Mouse (Mus musculus) lung, postnatal 10 days (tissue): ENCODE results near the gene Foxe3.

ENCODE experiments used
- DNase-seq: peaks from one replicate; pipeline ENCODE4 v3.0.0; 2021

Gene Foxe3

DNA sequence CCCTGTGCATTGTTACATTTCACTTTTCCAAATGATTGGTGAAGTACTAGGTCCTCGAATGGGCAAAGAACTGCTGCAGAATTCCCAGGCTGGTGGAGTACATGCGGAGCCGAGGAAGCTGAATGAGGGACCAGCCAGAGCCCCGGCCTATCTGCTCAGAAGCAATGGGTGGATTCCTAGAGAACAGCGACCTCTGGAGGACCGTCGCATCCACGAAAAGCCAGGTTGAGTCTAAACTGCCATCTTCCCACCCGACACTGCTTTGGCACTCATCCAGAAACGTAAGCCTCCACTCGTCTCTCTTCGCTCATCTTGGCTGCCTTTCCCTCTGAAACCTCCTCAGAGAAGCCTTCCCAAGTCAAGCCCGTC, 12.2 kb downstream of the Foxe3 start:
- peak; percentile 74 for DNase-seq

DNA sequence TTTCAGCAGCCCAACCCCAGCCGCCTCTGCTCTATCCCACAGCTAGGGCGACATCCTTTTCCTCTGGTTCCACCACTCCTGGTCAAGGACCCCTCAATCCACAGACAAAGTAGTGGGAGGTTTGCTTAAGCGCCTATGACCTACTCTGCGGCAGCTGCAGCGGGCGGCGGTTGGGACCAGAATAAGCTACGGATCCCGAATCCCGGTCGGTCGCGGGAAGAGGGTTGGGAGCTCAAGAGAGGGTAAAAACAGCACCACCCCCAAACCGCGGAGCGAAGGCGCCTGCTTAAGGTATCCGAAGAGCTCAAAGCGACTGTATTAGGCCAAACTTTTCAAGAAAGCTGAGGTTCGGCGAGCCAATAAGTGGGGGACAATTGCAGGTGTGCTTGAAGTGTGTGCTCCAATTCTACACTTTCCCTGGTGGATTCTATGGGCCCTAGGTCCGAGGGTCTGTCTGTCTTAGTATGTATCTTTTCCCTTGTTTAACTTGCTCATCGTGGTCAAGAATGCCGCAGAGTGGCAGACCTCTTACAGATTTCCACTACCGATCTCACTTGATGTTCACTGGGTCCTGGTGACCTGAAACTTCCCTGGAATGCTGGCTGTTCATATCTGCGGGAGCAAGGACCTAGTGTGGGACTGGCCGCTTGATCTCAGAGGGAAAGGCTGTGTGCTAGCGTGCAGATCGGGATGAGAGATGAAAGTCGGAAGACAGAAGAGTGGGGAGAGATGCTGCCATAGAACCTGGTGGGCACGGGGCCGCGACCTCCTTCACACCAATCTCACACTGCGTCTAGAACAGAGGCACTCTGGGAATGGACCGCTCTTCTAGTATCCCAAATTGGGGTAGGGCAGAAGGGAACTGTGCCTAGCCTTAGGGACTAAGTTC, 12.9 kb downstream of the Foxe3 start:
- DNase-seq, result no peak

DNA sequence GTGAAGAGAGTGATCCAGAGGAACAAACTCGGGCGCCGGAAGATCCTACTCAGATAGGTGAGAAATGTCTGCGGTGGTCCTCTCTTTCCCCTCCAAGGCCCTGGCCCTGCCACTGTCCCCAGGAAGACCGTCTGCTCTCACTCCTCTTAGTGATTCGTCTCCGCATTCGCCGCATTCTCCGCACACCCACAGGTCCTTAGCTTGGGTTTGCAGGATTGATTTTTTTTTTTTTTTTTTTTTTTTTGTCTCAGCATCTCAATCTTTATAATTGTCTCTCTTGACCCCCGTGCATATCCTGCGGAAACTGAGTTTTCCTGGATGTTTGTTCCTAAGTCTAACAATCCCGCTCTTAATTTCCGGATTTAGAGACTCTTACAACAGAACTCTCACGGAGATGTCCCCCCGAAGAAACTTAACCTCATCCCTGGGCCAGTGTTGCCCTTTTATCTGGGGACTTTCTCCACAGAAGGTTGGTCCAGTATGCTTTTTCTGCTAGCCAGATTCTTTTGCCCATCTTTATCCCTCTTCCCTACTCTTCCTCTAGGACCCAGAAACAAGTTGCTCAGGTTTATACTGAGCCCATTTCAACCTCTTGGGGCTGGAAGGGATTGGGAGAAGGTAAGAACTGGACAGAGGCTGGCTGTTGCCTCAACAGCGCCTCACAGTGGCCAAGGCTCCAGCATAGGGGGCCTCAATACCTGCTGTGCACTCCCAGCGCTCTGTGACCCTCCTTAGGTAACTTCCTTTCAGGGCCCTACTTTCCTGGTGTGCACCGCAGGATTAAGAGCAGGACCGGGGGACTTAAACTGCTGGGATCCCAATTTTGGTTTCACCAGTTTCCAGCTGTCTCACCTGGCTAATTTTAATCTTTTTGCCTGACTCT, 16.0 kb downstream of the Foxe3 start:
- DNase-seq, result peak; percentile 33

DNA sequence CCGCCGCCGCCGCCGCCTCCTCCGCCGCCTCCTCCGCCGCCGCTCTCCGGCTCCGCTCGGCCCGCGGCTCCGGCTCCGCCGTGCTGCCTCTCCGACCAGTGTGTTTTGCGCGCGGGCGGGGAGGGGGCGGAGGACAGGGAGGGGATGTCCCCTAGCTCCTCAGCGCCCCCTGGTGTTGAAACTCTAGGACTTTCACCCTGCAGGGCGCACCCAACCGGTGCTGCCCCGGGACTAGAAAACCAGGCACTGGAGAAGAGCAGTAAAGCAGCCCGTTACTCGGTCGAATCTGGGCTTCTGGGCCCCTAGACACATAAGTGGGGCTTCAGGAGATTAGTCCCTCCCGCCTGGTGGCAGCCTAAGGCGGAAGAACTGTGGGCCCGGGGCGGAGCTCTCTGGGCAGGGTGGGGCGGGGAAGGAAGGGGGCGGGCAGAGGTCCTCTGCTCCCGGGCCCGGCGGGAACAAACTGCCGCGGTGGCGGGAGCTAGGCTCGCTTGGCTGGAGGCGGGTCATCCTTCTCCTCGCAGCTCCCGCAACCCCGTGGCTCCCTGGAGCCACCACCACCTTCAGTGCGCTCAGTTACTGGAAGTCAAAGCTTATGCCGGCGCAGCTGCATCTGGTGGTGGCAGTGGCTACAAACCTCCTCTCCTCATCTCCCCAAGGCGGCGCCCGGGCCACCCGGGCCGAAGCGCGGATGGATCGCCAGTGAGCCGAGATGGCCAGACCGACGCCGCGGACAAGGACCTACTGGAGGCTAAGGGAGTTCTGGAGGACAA, 16.8 kb downstream of the Foxe3 start, which contains the start of gene Foxd2:
TSS of gene Foxd2 (minus strand) at position 45 of the 773 bp plus-strand sequence.
- peak; percentile 95 for DNase-seq

DNA sequence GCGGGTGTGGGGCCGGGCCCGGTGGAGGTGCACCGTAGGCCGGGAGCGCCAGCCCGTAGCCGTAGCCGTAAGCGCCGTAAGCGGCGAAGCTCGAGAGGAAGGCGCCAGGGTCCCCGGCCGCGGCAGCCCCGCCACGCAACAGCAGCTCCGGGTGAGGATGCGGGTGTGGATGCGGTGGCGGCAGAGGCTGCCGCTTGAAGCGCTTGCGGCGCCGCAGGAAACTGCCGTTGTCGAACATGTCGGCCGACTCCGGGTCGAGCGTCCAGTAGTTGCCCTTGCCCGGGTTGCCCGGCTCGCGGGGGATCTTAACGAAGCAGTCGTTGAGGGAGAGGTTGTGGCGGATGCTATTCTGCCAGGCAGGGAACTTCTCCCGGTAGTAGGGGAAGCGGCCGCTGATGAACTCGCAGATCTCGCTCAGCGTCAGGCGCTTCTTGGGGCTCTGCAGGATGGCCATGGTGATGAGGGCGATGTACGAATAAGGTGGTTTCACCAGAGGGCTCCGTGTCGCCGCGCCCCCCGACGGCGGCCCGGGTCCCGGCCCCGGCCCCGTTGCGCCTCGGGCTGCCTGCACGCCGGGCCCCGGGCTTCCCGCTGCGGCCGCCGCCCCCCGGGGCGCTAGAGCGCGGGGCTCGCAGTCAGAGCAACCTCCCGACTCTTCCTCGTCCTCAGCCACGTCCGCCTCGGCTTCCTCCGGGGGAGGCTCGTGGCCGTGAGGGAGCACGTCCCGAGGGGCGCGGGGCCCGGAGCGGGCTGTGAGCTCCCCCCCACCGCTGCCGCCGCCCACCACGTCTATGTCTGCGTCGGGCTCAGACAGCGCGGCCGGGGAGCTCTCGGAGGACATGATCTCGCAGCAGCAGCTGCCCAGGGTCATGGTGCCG, 17.6 kb downstream of the Foxe3 start:
- peak; percentile 39 for DNase-seq

DNA sequence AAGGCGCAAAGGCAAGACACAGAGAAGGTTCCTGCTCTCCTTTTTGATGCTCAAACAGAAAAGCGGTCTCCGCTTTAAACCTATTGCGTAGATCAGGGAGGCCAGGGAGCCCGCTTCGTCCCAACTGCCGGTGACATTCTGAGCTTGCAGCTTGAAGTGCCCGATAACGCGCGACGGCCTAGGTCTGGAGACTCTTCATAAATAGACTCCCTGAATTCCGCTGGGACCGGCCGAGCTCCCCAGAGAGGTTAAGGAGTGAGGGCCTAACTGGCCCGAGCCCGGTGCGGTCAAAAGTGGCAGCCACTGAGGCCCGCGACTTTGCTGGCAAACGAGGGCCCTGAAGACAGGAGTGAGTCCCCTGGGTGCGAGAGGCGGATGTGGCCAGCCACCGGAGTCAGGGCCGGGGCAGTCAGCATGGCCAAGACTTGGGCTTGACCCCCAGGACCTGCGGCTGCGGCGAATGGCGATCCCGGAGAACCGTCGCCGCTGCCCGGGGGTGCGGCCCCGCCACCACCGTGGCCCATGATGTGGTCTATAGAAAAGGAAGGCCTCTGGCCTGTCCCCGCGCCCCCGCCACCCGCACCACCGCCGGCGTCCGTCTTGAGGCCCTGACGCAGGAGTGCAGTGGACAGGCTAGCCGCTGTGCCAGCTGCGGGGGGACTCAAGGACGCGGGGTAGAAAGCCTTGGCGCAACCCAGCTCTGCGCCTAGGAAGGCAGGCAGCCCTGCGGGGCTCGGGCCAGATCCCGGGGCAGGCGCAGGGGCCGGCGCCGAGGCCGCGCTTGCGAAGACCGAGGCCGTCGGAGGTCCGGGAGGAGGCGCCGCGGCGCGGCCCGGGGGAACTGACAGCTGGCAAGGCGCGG, 18.5 kb downstream of the Foxe3 start:
- no peak for DNase-seq

DNA sequence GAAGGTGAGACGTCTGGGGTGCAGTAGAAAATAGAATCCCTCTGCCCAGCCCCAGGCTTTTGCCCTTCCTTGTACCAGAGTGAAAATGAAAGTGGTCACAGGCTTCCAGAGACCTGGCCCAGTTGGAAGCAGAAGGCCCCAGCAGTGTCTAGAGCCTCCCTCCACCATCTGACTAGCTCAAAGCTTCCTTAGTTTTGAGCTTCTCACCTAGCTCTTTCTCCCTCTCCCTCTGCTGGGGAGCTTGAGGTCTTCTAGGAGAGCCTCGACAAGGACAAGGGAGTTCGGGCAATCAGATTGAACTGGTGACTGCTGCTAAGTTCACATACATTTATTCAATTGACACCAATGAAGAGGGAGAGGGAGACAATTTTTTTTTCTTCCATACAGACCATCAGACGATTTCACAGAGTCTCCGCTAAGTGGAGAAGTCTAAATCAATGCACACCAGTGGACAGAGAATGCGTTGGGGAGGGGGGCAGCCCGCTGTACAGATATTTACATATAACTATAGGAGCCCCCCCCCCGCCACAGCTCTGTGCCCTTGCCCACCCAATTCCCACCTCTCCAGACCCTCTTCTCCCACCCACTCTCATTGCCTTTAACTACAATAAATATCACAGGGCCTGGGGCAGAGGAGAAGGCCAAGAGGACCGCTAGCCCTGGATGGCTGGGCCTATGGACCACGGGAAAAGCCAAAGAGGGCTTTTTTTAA, 19.7 kb downstream of the Foxe3 start:
- DNase-seq, result no peak

DNA sequence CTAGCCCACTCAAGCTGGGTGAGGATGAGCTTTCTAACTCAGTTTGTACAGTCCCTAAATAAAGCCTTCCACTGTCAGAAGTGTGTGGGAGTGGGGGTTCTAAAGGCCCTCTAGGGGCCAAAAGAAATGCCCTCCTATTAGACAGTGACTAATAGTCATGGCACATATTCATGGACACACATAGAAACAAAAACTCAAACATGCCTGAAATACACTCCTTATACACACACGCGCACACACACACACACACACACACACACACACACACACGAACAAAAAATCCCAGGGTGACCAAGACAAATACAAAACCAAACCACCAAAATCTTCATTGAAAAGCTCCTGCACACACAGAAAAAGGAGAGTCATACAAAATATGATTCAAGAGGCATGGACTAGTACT, 20.3 kb downstream of the Foxe3 start:
- DNase-seq, result no peak

DNA sequence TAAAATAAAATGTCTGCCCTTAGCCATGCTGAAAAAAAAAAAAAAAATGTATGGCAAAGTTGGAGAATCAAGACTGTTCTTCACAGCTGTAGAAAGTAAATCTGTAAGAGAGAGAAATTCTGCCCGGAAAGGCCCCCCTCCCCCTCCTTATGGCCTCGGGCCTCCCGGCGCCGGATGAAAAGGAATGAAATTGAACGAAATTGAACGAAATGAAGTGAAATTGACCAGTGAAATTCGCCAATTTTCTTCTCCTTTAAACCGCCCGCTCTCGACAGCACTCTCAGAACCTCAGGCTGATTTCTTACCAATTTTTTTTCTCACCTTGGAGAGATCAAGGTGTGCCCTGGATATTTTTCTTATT, 22.4 kb downstream of the Foxe3 start:
- no peak for DNase-seq

DNA sequence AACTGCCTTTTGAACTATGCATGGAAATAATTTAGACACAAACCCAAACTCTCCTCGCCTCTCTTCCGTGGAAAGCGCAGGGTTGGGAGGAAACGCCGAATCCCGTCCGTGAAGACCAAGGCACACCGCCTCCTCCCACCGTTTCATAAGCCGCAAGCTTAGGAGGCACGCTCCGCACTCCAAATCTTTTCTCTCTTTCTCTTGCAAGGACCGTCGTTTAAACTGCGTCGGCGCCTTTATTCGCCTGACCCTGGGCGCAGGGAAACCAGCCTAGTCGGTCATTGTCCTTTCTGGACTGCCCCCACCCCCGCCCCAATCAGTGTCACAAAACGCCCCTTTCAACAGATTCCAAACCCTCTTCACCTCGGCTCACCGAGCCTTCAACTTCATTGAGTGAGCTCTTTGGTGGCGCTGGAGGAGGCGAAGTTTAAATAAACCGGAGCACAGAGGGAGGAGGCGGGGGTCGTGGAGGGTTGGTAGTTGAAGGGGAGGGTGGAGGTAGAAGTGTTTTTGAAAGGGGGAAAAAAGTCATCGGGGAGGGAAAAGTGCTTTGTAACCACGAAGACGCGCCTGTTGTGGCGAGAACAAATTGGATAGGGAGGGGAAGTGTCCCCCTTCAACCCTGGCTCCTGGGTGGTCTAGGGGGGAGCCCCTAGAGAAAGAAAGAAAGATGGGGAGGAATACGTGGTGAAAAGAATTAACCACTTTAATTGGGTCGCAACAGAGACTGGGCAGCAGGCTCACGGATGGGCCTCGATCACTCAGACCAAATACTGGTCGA, 23.0 kb downstream of the Foxe3 start:
- DNase-seq, result no peak

DNA sequence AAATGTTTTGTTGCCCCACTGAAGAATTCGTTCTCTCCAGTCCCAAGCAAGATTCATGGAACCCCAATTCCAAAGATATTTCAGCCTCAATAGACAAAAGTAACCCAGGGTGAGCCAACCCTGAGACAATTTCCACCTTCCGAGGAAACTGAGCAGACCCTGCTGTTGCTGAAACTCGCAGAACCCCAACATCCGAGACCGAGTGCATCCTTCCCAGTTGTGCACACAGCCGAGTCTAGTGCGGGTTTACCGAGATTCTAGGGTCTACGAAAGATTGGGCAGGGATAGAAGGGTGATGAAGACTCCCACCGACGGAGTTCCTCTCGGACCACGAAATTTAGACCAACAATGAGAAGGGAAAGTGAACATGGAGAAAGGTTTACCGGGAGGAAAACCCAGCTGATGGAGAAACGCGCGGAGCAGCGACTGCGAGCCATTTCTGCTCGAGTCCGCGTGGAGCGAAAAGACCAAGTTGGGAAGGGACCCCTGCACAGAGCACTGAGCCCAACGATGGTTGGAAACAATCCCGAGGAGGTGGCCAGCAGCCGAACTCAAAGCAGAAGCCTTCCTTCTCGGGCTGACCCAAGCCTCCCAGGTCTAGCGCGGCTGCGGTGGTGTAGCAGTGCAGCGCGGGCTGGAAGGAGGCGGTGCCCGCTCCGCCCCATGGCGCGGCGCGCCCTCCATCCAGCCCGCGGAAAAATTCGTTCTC, 24.0 kb downstream of the Foxe3 start:
- no peak for DNase-seq

DNA sequence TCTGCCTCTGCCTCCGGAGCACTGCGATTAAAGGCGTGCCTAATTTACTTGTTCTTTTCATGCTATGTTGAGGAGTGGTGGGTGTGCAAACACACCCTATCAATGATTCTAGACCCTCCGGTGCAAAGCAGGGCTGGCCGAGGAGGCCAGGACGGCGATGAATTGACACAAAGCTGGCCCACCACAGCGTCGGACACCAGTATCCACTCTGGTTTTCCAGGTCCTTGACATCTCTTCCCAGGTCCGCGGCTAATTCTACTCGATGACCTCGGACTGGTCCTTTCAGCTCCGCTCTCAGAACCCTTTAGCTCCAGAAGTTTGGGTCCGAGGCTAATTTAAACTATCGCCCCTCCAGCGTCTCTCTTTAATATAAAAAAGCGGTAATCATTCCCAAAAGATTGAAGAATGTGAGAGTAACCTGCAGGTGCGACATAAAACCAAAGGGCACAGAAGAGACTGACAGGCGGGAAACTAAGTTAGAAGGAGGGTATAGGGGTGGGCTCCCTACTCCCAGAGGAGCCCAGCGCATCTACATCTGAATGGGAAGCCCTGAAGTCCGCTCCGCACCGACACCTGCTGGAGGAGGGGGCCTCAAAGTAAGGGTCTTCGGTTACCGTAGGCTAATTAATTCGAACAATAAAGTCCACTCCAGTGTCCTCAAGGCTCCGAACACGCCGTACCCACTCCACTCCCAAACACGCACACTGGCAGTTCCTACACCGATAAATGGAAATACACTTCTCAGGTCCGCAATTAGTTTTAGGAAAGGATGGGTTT, 24.8 kb downstream of the Foxe3 start:
- no peak for DNase-seq

DNA sequence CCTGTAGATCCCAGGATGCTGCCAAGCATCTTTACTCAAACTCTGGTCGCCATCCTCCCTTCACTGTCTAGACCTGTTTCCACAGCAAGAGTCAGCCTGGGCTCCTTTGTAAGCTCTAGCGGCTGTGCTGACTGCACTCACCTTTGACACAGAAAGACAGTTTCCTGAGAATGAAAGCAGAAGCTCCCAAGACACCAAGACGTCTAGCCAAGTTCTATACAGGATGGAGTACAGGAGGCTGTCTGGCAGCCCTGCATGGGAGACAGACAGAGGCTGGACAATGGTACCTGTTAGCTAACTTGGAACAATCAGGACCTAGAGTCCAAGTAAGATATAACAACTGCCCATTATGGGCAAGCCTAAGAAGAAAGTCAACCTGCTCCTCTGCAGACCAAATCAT, 25.9 kb downstream of the Foxe3 start:
- DNase-seq, result no peak

DNA sequence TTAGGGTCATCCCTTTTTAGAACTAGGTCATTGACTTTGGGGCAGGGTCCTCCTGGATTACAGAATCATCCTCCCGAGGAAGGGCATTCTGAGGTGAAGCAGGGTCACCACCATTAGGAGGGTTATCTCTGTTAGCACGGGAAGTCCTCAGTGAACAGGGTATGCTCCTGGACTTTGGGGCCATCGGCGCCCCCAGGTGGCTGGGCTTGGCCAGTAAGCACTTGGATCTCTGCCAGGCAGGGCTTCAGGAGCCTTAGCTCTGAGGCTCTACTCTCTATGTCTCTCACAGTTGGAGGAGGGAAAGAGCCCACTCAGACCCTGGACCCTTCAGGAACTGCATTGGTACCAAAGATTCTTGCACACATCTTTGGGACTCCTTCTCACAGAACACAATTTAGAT, 28.0 kb downstream of the Foxe3 start:
- peak; percentile 58 for DNase-seq

DNA sequence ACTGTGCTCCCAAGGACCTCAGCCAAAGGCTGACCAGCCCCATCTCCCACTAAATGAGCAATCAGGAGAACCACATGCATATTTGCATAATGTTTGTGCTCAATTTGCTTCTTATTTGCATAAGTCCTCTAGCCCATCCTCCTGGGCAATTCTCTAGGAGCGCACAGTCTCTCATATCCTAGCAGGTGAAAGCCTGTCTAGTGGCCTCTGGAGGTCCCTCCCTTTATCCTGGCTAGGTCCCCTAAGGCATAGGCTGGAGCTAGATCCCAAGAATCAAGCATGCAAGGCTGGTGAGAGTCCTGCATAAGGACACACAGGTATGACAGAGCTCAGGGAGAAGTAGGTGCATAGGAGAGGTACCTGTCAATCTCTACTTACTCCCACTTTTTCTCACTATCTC, 43.6 kb downstream of the Foxe3 start:
- DNase-seq, result no peak

DNA sequence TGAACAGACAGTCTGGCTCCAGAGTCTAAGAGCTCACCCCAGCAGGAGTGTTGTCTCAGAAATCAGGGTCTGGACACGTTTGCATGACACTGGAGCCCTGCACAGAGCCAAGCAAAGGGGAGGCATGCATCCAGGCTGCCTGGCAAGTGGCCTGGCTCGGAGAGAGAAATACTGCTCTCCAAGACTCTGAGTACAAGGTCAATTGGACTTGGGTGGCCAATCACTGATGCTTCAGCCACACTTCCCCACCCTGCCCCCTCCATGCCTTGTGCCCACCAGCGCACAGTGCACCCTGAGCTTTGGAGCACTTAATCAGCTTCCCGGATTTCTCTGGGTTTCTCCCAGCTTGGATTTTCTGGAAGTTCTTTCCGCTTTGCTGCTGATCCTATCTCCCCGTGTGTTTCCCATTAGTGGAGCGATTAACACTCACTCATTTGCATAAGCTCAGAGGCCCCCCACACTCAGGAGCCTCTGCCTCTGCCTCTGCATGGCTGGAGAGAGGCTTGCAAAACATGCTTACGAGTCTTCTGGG, 49.3 kb downstream of the Foxe3 start:
- DNase-seq, result peak; percentile 5
